Mouse (Mus musculus) liver, embryonic 14.5 days (tissue): ENCODE measurements around the gene Ranbp1.

Experiments used
- CTCF ChIP-seq: IDR thresholded peaks from 2 replicates; pipeline ENCODE4 v1.5.1; 2016; ENCODE audit warnings: antibody characterized with exemption, low read depth, control low read depth
- EP300 ChIP-seq: IDR thresholded peaks from 2 replicates; pipeline ENCODE4 v1.6.1; 2016; ENCODE audit warnings: antibody characterized with exemption, low read depth

DNA sequence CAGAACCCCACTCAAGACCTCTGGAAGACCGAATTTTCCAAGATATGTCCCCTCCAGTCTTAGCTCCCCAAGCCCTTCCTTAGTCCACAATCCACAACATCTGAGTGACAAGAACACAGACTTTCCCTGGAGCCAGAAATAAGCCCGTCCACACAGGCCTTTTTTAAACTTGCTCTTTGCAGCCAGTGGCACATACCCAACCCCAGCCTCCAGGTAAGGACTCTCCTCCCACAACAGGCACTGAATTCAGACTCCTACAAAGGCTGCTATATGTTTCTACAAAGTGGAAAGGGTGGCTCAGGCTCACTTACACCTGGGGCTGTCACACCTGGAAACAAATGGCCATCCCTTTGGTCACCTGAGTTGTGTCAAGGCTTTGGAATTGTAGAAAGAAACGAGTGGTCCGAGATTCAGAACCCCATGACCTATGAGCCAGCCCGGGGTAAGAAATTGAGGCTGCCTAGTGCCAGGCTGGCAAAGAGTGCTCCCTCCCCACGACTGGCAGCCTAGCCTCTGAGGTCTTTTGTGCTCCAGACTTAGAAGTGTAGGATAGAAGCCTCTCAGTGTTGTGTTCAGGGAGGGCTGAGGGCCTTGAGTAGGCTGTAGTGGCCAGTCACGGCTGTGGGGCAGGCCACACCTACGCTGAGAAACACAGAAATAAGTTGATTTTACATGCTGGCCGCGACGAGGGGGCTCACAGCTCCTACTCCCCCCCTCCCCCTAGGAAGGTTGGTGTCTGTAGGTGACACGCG, 14.4 kb downstream of the Ranbp1 start:
- TF ChIP-seq CTCF (no peak), EP300 (no peak)
